Mouse (Mus musculus): Measurements from ENCODE around the gene Slc25a12. TPM values are rescaled to one million over a fixed set of nuclear protein-coding genes. Genes with fewer than 3 reads are reported as not detected.

The Slc25a12 gene
- polyA plus RNA-seq (2017; shearing (Covaris generic)), result 63.2 TPM

GRCm38 (mm10) chr2:71367125-71367880, at the start of gene Slc25a12:
Gene Slc25a12, minus strand, starts transcription at chr2:71367749.

GRCm38 (mm10) chr2:71388951-71389763, 21.6 kb upstream of the Slc25a12 start, which contains the start of gene Hat1:
Gene Hat1, plus strand, starts transcription at chr2:71388958.

Other genes with a start within 250 kb of the Slc25a12 start
- gene Cybrd1, start 249.8 kb downstream of the Slc25a12 start, polyA plus RNA-seq (2017; shearing (Covaris generic)), result not detected
- gene Dync1i2, start 156.0 kb downstream of the Slc25a12 start, polyA plus RNA-seq (2017; shearing (Covaris generic)), result 32.8 TPM
- gene Hat1, start 21.2 kb upstream of the Slc25a12 start, polyA plus RNA-seq (2017; shearing (Covaris generic)), result 57.0 TPM
- gene Metap1d, start 85.5 kb upstream of the Slc25a12 start, polyA plus RNA-seq (2017; shearing (Covaris generic)), result 43.2 TPM
- gene Dlx1, start 160.4 kb upstream of the Slc25a12 start, polyA plus RNA-seq (2017; shearing (Covaris generic)), result not detected
- not detected for gene Dlx2, start 179.0 kb upstream of the Slc25a12 start, polyA plus RNA-seq (2017; shearing (Covaris generic))

Data from effector memory CD4-positive, alpha-beta T cell, adult 5 months (primary cell).